Mouse (Mus musculus): Measurements from ENCODE around the gene Alox12. TPM values are rescaled to one million over a fixed set of nuclear protein-coding genes. Genes with fewer than 3 reads are reported as not detected.
A peak's percentile ranks its signal among the peaks of the same experiment; 100 is the strongest.

The Alox12 gene
- polyA plus RNA-seq, 1 experiment, result 1.4 TPM

GRCm38 (mm10) chr11:70212896-70213295 is 42.3 kb downstream of the Alox12 start:
- H3K36me3 ChIP-seq (ENCODE audit: control insufficient read depth, insufficient read depth, low read length, poor library complexity, severe bottlenecking), result no peaks in the 10 kb centered on the region
- H3K4me3 ChIP-seq (ENCODE audit: low read depth, low read length), result no peak overlapping the region
- no peaks in the 10 kb centered on the region for H3K27me3 ChIP-seq (ENCODE audit: control insufficient read depth, insufficient read depth, low read length, poor library complexity, severe bottlenecking)
- H3K27ac ChIP-seq (ENCODE audit: insufficient read depth, low read length), result no peak overlapping the region
- no peak for TF ChIP-seq EP300 (IDR thresholded peaks at IDR 0.05; ENCODE audit: insufficient read depth, low read depth, low read length)
- TF ChIP-seq POLR2A (IDR thresholded peaks at IDR 0.05; ENCODE audit: insufficient read depth, low read length), result no peak
- TF ChIP-seq CTCF (IDR thresholded peaks at IDR 0.05; ENCODE audit: low read depth, low read length), result no peak
- H3K9ac ChIP-seq (ENCODE audit: low read depth, poor library complexity, severe bottlenecking), result no peak overlapping the region
- H3K4me1 ChIP-seq (ENCODE audit: control insufficient read depth, insufficient read depth, low read length), result no peaks in the 10 kb centered on the region
- H3K9me3 ChIP-seq (replicated peaks; ENCODE audit: control insufficient read depth, insufficient read depth, low read length, poor library complexity, severe bottlenecking), result no peaks in the 10 kb centered on the region

GRCm38 (mm10) chr11:70212423-70212822 is 42.7 kb downstream of the Alox12 start, which contains the start of gene Slc16a11:
Gene Slc16a11 (plus strand): TSS chr11:70212752.
- H3K27ac ChIP-seq (ENCODE audit: insufficient read depth, low read length), result no peak within 1 kb of the TSS
- peak within 1 kb of the TSS; percentile 41 for H3K9ac ChIP-seq (ENCODE audit: low read depth, poor library complexity, severe bottlenecking)
- H3K9me3 ChIP-seq (replicated peaks; ENCODE audit: control insufficient read depth, insufficient read depth, low read length, poor library complexity, severe bottlenecking), result no peaks in the 10 kb centered on the region
- TF ChIP-seq POLR2A (IDR thresholded peaks at IDR 0.05; ENCODE audit: insufficient read depth, low read length) (no peak), EP300 (IDR thresholded peaks at IDR 0.05; ENCODE audit: insufficient read depth, low read depth, low read length) (no peak), CTCF (IDR thresholded peaks at IDR 0.05; ENCODE audit: low read depth, low read length) (no peak)
- no peaks in the 10 kb centered on the region for H3K27me3 ChIP-seq (ENCODE audit: control insufficient read depth, insufficient read depth, low read length, poor library complexity, severe bottlenecking)
- no peaks in the 10 kb centered on the region for H3K4me1 ChIP-seq (ENCODE audit: control insufficient read depth, insufficient read depth, low read length)
- no peak within 1 kb of the TSS for H3K4me3 ChIP-seq (ENCODE audit: low read depth, low read length)
- H3K36me3 ChIP-seq (ENCODE audit: control insufficient read depth, insufficient read depth, low read length, poor library complexity, severe bottlenecking), result no peaks in the 10 kb centered on the region

GRCm38 (mm10) chr11:70211972-70212371 is 43.2 kb downstream of the Alox12 start:
- TF ChIP-seq POLR2A (IDR thresholded peaks at IDR 0.05; ENCODE audit: insufficient read depth, low read length) (no peak), CTCF (IDR thresholded peaks at IDR 0.05; ENCODE audit: low read depth, low read length) (no peak), EP300 (IDR thresholded peaks at IDR 0.05; ENCODE audit: insufficient read depth, low read depth, low read length) (no peak)
- Histone ChIP-seq H3K27me3 (ENCODE audit: control insufficient read depth, insufficient read depth, low read length, poor library complexity, severe bottlenecking) (no peaks in the 10 kb centered on the region), H3K9me3 (replicated peaks; ENCODE audit: control insufficient read depth, insufficient read depth, low read length, poor library complexity, severe bottlenecking) (no peaks in the 10 kb centered on the region), H3K27ac (ENCODE audit: insufficient read depth, low read length) (no peak overlapping the region), H3K4me3 (ENCODE audit: low read depth, low read length) (no peak overlapping the region), H3K4me1 (ENCODE audit: control insufficient read depth, insufficient read depth, low read length) (no peaks in the 10 kb centered on the region), H3K36me3 (ENCODE audit: control insufficient read depth, insufficient read depth, low read length, poor library complexity, severe bottlenecking) (no peaks in the 10 kb centered on the region), H3K9ac (ENCODE audit: low read depth, poor library complexity, severe bottlenecking) (no peak overlapping the region)

- Histone ChIP-seq H3K9ac (ENCODE audit: low read depth, poor library complexity, severe bottlenecking) (no peak overlapping the region), H3K9me3 (replicated peaks; ENCODE audit: control insufficient read depth, insufficient read depth, low read length, poor library complexity, severe bottlenecking) (no peaks in the 10 kb centered on the region), H3K27ac (ENCODE audit: insufficient read depth, low read length) (no peak overlapping the region), H3K4me3 (ENCODE audit: low read depth, low read length) (no peak overlapping the region), H3K27me3 (ENCODE audit: control insufficient read depth, insufficient read depth, low read length, poor library complexity, severe bottlenecking) (no peaks in the 10 kb centered on the region), H3K4me1 (ENCODE audit: control insufficient read depth, insufficient read depth, low read length) (no peaks in the 10 kb centered on the region), H3K36me3 (ENCODE audit: control insufficient read depth, insufficient read depth, low read length, poor library complexity, severe bottlenecking) (no peaks in the 10 kb centered on the region)
- no peak for TF ChIP-seq POLR2A (IDR thresholded peaks at IDR 0.05; ENCODE audit: insufficient read depth, low read length)
- no peak for TF ChIP-seq CTCF (IDR thresholded peaks at IDR 0.05; ENCODE audit: low read depth, low read length)
- no peak for TF ChIP-seq EP300 (IDR thresholded peaks at IDR 0.05; ENCODE audit: insufficient read depth, low read depth, low read length)
Measured at GRCm38 (mm10) chr11:70210681-70211080, 44.5 kb downstream of the Alox12 start.

DNA sequence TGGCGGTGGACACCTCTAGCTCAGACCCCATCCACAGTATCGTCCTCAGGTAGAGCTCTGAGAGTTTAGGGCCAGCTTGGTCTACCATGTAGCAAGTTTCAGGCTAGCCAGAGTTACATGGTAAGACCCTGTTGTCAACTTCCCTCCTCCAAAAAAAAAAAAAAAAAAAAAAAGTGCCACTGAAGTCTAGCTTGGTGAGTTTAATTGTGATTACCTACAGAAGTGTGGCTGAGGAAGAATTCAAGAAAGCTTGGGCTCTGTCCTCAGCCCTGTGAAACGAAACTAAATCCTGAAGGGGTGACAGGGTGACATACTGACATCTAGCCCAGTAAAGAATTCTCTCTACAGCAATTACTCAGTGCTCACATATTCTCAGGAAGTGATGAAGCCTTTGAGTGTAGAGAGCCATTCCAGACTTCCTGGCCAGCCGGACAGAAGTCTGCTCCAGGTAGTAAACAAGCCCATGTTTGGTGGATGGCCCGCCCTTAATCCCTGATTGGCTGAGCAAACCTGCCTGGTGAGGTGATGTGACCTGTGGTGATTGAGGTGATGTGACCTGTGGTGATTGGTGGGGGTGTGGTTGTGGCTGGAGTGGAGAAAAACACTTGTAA is 46.3 kb downstream of the Alox12 start:
- TF ChIP-seq POLR2A (IDR thresholded peaks at IDR 0.05; ENCODE audit: insufficient read depth, low read length), result no peak
- no peak for TF ChIP-seq EP300 (IDR thresholded peaks at IDR 0.05; ENCODE audit: insufficient read depth, low read depth, low read length)
- TF ChIP-seq CTCF (IDR thresholded peaks at IDR 0.05; ENCODE audit: low read depth, low read length), result no peak
- Histone ChIP-seq H3K9me3 (replicated peaks; ENCODE audit: control insufficient read depth, insufficient read depth, low read length, poor library complexity, severe bottlenecking) (no peaks in the 10 kb centered on the region), H3K9ac (ENCODE audit: low read depth, poor library complexity, severe bottlenecking) (no peak overlapping the region), H3K4me3 (ENCODE audit: low read depth, low read length) (no peak overlapping the region), H3K4me1 (ENCODE audit: control insufficient read depth, insufficient read depth, low read length) (no peaks in the 10 kb centered on the region), H3K27me3 (ENCODE audit: control insufficient read depth, insufficient read depth, low read length, poor library complexity, severe bottlenecking) (no peaks in the 10 kb centered on the region), H3K27ac (ENCODE audit: insufficient read depth, low read length) (no peak overlapping the region; the same call in 1 of the 2 replicates), H3K36me3 (ENCODE audit: control insufficient read depth, insufficient read depth, low read length, poor library complexity, severe bottlenecking) (no peaks in the 10 kb centered on the region)

DNA sequence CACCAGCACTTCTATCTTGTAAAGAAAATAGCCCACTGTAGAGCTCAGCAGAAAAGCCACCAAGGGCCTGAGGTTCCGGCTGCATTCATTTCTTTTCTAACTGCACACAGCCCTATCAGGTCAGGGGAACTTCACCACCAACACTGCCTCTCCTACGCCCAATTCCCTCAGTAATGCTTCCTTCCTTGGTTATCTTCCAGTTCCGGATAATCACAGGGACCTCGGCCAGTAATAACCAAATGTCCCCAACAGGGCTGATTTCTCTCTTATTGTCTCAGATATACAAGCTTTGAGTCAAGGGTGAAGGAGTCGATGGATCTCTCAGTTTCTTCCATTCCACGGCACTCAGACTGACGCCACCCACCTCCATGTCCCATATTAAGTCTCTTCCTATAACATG is 47.9 kb downstream of the Alox12 start:
- no peak overlapping the region for H3K27ac ChIP-seq (ENCODE audit: insufficient read depth, low read length)
- no peaks in the 10 kb centered on the region for H3K9me3 ChIP-seq (replicated peaks; ENCODE audit: control insufficient read depth, insufficient read depth, low read length, poor library complexity, severe bottlenecking)
- H3K4me1 ChIP-seq (ENCODE audit: control insufficient read depth, insufficient read depth, low read length), result no peaks in the 10 kb centered on the region
- no peak overlapping the region for H3K9ac ChIP-seq (ENCODE audit: low read depth, poor library complexity, severe bottlenecking)
- no peaks in the 10 kb centered on the region for H3K36me3 ChIP-seq (ENCODE audit: control insufficient read depth, insufficient read depth, low read length, poor library complexity, severe bottlenecking)
- H3K27me3 ChIP-seq (ENCODE audit: control insufficient read depth, insufficient read depth, low read length, poor library complexity, severe bottlenecking), result no peaks in the 10 kb centered on the region
- TF ChIP-seq EP300 (IDR thresholded peaks at IDR 0.05; ENCODE audit: insufficient read depth, low read depth, low read length) (no peak), CTCF (IDR thresholded peaks at IDR 0.05; ENCODE audit: low read depth, low read length) (no peak), POLR2A (IDR thresholded peaks at IDR 0.05; ENCODE audit: insufficient read depth, low read length) (no peak)
- H3K4me3 ChIP-seq (ENCODE audit: low read depth, low read length), result no peak overlapping the region

Measured in ES-Bruce4 (cell line).